Mouse (Mus musculus) CH12.LX (cell line): ENCODE data around the gene Adamts5. TPM values are rescaled to one million over a fixed set of nuclear protein-coding genes. Genes with fewer than 3 reads are reported as not detected.

ENCODE experiments used
- DNase-seq: peaks from one replicate; pipeline ENCODE4 v3.0.0-alpha.2; 2013; ENCODE audit errors: extremely low read depth
- H3K27ac ChIP-seq: 2 replicates; pipeline ENCODE4 v1.5.1; 2012; ENCODE audit warnings: low read depth, mild to moderate bottlenecking, control low read depth, moderate library complexity; ENCODE audit not compliant: insufficient read depth
- H3K27me3 ChIP-seq: replicated peaks from 2 replicates; pipeline ENCODE3; 2012; ENCODE audit warnings: inconsistent platforms
- H3K36me3 ChIP-seq, 2 experiments: replicated peaks in 1 of 2; 2 replicates each; pipeline versions ENCODE3 to v1.6.1; 2012; ENCODE audit warnings: inconsistent platforms in 1 of 2, low read length in 1 of 2, mild to moderate bottlenecking in 1 of 2, mixed read lengths in 1 of 2, moderate library complexity in 1 of 2; ENCODE audit not compliant: control insufficient read depth in 1 of 2, insufficient read depth in 1 of 2
- H3K4me1 ChIP-seq, 2 experiments: 2 replicates each; pipeline ENCODE4 v1.6.1; 2012; ENCODE audit warnings: inconsistent platforms in 1 of 2, moderate library complexity in 1 of 2; ENCODE audit not compliant: insufficient read depth in 2 of 2, control insufficient read depth in 1 of 2
- H3K4me2 ChIP-seq: 2 replicates; pipeline ENCODE4 v1.6.1; 2012; ENCODE audit warnings: low read depth, mild to moderate bottlenecking, control low read depth; ENCODE audit not compliant: poor library complexity, insufficient read depth, severe bottlenecking
- H3K4me3 ChIP-seq, 3 experiments: fragments of 150-350 bp in 1 of 3; sonication (generic) in 1 of 3; replicated peaks in 1 of 3; 2 replicates each; pipeline versions ENCODE3 to v1.5.1; 2011 to 2012; ENCODE audit warnings: low read depth in 2 of 3, low read length in 2 of 3, mild to moderate bottlenecking in 2 of 3, moderate library complexity in 2 of 3, control low read depth in 1 of 3, improper control_type of control experiment in 1 of 3, inconsistent platforms in 1 of 3, mixed read lengths in 1 of 3; ENCODE audit not compliant: poor library complexity in 1 of 3
- H3K79me2 ChIP-seq: replicated peaks from 2 replicates; pipeline ENCODE4 v1.6.1; 2012; ENCODE audit warnings: mild to moderate bottlenecking, moderate library complexity; ENCODE audit not compliant: control insufficient read depth, poor library complexity, insufficient read depth, severe bottlenecking; ENCODE audit errors: extremely low read depth
- H3K9ac ChIP-seq: 2 replicates; pipeline ENCODE4 v1.6.1; 2012; ENCODE audit warnings: low read depth, mild to moderate bottlenecking, control low read depth, moderate library complexity; ENCODE audit not compliant: insufficient read depth
- H3K9me3 ChIP-seq: replicated peaks from 2 replicates; pipeline ENCODE3; 2012; ENCODE audit warnings: low read length, inconsistent platforms, mixed read lengths
- BHLHE40 ChIP-seq: IDR thresholded peaks from 2 replicates; pipeline ENCODE4 v1.6.1; 2011; ENCODE audit warnings: mild to moderate bottlenecking, low read depth, low read length, improper control_type of control experiment
- CHD1 ChIP-seq: IDR thresholded peaks from 2 replicates; pipeline ENCODE4 v1.6.1; 2012; ENCODE audit warnings: low read depth, low read length, improper control_type of control experiment, inconsistent platforms
- CHD2 ChIP-seq: IDR thresholded peaks from 2 replicates; pipeline ENCODE4 v1.6.1; 2011; ENCODE audit warnings: low read length, improper control_type of control experiment
- CTCF ChIP-seq, 2 experiments: IDR thresholded peaks in 1 of 2; conservative IDR thresholded peaks in 1 of 2; 2 replicates each; pipeline ENCODE4 v1.5.1; 2011 to 2012; ENCODE audit warnings: low read depth in 2 of 2, low read length in 2 of 2, improper control_type of control experiment in 1 of 2, inconsistent platforms in 1 of 2, mild to moderate bottlenecking in 1 of 2, moderate library complexity in 1 of 2
- E2F4 ChIP-seq: IDR thresholded peaks from 2 replicates; pipeline ENCODE4 v1.6.1; 2011; ENCODE audit warnings: low read depth, low read length, improper control_type of control experiment; ENCODE audit not compliant: insufficient replicate concordance
- ELF1 ChIP-seq: IDR thresholded peaks from 2 replicates; pipeline ENCODE4 v1.6.1; 2014; ENCODE audit warnings: low read depth, mild to moderate bottlenecking, inconsistent platforms, low read length, improper control_type of control experiment
- EP300 ChIP-seq: IDR thresholded peaks from 2 replicates; pipeline ENCODE4 v1.6.1; 2011; ENCODE audit warnings: low read length, improper control_type of control experiment
- ETS1 ChIP-seq: conservative IDR thresholded peaks from 2 replicates; pipeline ENCODE4 v1.6.1; 2012; ENCODE audit warnings: low read depth, mild to moderate bottlenecking, inconsistent platforms, low read length, improper control_type of control experiment, moderate library complexity
- GABPA ChIP-seq: IDR thresholded peaks from 2 replicates; pipeline ENCODE4 v1.6.1; 2012; ENCODE audit warnings: low read depth, low read length, improper control_type of control experiment, inconsistent platforms; ENCODE audit not compliant: insufficient replicate concordance
- HCFC1 ChIP-seq: IDR thresholded peaks from 2 replicates; pipeline ENCODE4 v1.6.1; 2012; ENCODE audit warnings: low read depth, mild to moderate bottlenecking, inconsistent platforms, low read length, improper control_type of control experiment
- JUND ChIP-seq: conservative IDR thresholded peaks from 2 replicates; pipeline ENCODE4 v1.6.1; 2011; ENCODE audit warnings: low read depth, low read length, improper control_type of control experiment
- KAT2A ChIP-seq: IDR thresholded peaks from 2 replicates; pipeline ENCODE4 v1.6.1; 2012; ENCODE audit warnings: low read length, improper control_type of control experiment, inconsistent platforms; ENCODE audit not compliant: insufficient replicate concordance
- MAFK ChIP-seq: IDR thresholded peaks from 2 replicates; pipeline ENCODE4 v1.6.1; 2011; ENCODE audit warnings: low read length, improper control_type of control experiment; ENCODE audit not compliant: insufficient replicate concordance
- MAX ChIP-seq: IDR thresholded peaks from 2 replicates; pipeline ENCODE4 v1.6.1; 2011; ENCODE audit warnings: low read length, improper control_type of control experiment
- MAZ ChIP-seq: IDR thresholded peaks from 2 replicates; pipeline ENCODE4 v1.6.1; 2012; ENCODE audit warnings: low read depth, mild to moderate bottlenecking, inconsistent platforms, low read length, improper control_type of control experiment, moderate library complexity
- MEF2A ChIP-seq: IDR thresholded peaks from 2 replicates; pipeline ENCODE4 v1.6.1; 2014; ENCODE audit warnings: low read depth, mild to moderate bottlenecking, inconsistent platforms, low read length, improper control_type of control experiment, borderline replicate concordance
- MYC ChIP-seq: IDR thresholded peaks from 2 replicates; pipeline ENCODE4 v1.6.1; 2011; ENCODE audit warnings: low read depth, mild to moderate bottlenecking, improper control_type of control experiment, low read length
- PAX5 ChIP-seq: IDR thresholded peaks from 2 replicates; pipeline ENCODE4 v1.6.1; 2012; ENCODE audit warnings: low read length, inconsistent platforms, mixed read lengths
- POLR2A ChIP-seq: IDR thresholded peaks from 2 replicates; pipeline ENCODE4 v1.6.1; 2011; ENCODE audit warnings: low read depth, mild to moderate bottlenecking, improper control_type of control experiment, low read length
- POLR2AphosphoS2 ChIP-seq: IDR thresholded peaks from 2 replicates; pipeline ENCODE4 v1.6.1; 2011; ENCODE audit warnings: low read depth, low read length, improper control_type of control experiment
- SIN3A ChIP-seq: IDR thresholded peaks from 2 replicates; pipeline ENCODE4 v1.6.1; 2012; ENCODE audit warnings: low read length, improper control_type of control experiment, inconsistent platforms
- SMC3 ChIP-seq: IDR thresholded peaks from 2 replicates; pipeline ENCODE4 v1.6.1; 2011; ENCODE audit warnings: low read depth, low read length, improper control_type of control experiment
- TBP ChIP-seq: conservative IDR thresholded peaks from 2 replicates; pipeline ENCODE4 v1.6.1; 2011; ENCODE audit warnings: low read depth, low read length, improper control_type of control experiment
- TCF12 ChIP-seq: IDR thresholded peaks from 2 replicates; pipeline ENCODE4 v1.6.1; 2014; ENCODE audit warnings: low read depth, mild to moderate bottlenecking, inconsistent platforms, low read length, improper control_type of control experiment
- UBTF ChIP-seq: IDR thresholded peaks from 2 replicates; pipeline ENCODE4 v1.6.1; 2012; ENCODE audit warnings: low read depth, mild to moderate bottlenecking, inconsistent platforms, low read length, improper control_type of control experiment, moderate library complexity
- USF1 ChIP-seq: IDR thresholded peaks from 2 replicates; pipeline ENCODE4 v1.6.1; 2014; ENCODE audit warnings: low read depth, mild to moderate bottlenecking, inconsistent platforms, low read length, improper control_type of control experiment
- ZC3H11A ChIP-seq: IDR thresholded peaks from 2 replicates; pipeline ENCODE4 v1.6.1; 2012; ENCODE audit warnings: low read depth, mild to moderate bottlenecking, inconsistent platforms, low read length, improper control_type of control experiment
- ZNF384 ChIP-seq: IDR thresholded peaks from 2 replicates; pipeline ENCODE4 v1.6.1; 2012; ENCODE audit warnings: low read depth, low read length, improper control_type of control experiment, inconsistent platforms
- dilution Hi-C: fragments of 300-500 bp; cut with MboI; formaldehyde crosslinking; loops from 2 replicates; pipeline ENCODE4 v1.14.3; 2020; ENCODE audit warnings: low sequenced_read_pairs; ENCODE audit not compliant: extremely low pct_unique_long_range_greater_than_20kb, extremely low pct_ligation_motif_present
- in situ Hi-C: fragments of 300-500 bp; cut with MboI; formaldehyde crosslinking; loops from 3 replicates; pipeline ENCODE4 v1.14.3; 2019; ENCODE audit warnings: low sequenced_read_pairs, low pct_ligation_motif_present, low pct_unique_long_range_greater_than_20kb, mixed read lengths
- polyA plus RNA-seq: library from polyadenylated mRNA; unstranded; fragments of >175 nt; gene quantifications from 2 replicates; pipeline ENCODE4 v1.2.1, GENCODE M21; 2012; ENCODE audit warnings: low read depth; ENCODE audit not compliant: insufficient read length
- total RNA-seq, 2 experiments: library from RNA; depleted of rRNA; stranded (reverse); fragments of 300-350 nt in 1 of 2; fragments of >200 nt in 1 of 2; gene quantifications; 2 replicates each; pipeline ENCODE4 v1.2.3; 2012 to 2014

Adamts5 gene
- total RNA-seq (2012; rRNA removed) (not detected in 2 replicates), total RNA-seq (2014; rRNA removed) (not detected in 2 replicates), polyA plus RNA-seq (not detected in 2 replicates)

- H3K27me3 ChIP-seq, result no peaks in the 10 kb centered on the region
- peaks cover 17% of the 10 kb centered on the region for H3K9me3 ChIP-seq
- no peak within 1 kb of the TSS for H3K4me2 ChIP-seq
- H3K4me1 ChIP-seq, result peaks cover 0 to 10% of the 10 kb centered on the region in 2 experiments; a peak in 2 of 4 replicates
- H3K36me3 ChIP-seq, result no peaks in the 10 kb centered on the region
- H3K9ac ChIP-seq, result no peak within 1 kb of the TSS
- no peak within 1 kb of the TSS for H3K27ac ChIP-seq
- no peaks in the 10 kb centered on the region for H3K79me2 ChIP-seq
- no peak for DNase-seq
- dilution Hi-C loops (no loop called here), in situ Hi-C loops (no loop called here)
- no peak for TF ChIP-seq PAX5
- no peak for TF ChIP-seq SIN3A
- no peak for TF ChIP-seq JUND
- TF ChIP-seq MAFK, result no peak
- no peak for TF ChIP-seq USF1
- TF ChIP-seq MAX, result no peak
- no peak for TF ChIP-seq KAT2A
- TF ChIP-seq E2F4, result no peak
- H3K4me3 ChIP-seq, result no peak within 1 kb of the TSS
Observed at GRCm38 (mm10) chr16:85901581-85901910, at the start of gene Adamts5. TSS of gene Adamts5 (minus strand) at chr16:85901828.

GRCm38 (mm10) chr16:85950356-85950755 lies 48.7 kb upstream of the Adamts5 start:
- no peaks in the 10 kb centered on the region for H3K27me3 ChIP-seq
- in situ Hi-C loops (no loop called here), dilution Hi-C loops (no loop called here)

GRCm38 (mm10) chr16:85926004-85926403 lies 24.4 kb upstream of the Adamts5 start:
- Histone ChIP-seq H3K4me3 (no peak overlapping the region), H3K79me2 (no peaks in the 10 kb centered on the region)
- TF ChIP-seq ZC3H11A, result no peak
- TF ChIP-seq POLR2A, result no peak
- no peak for TF ChIP-seq MYC
- TF ChIP-seq ETS1, result no peak
- TF ChIP-seq HCFC1, result no peak
- TF ChIP-seq CHD2, result no peak
- no peak for TF ChIP-seq POLR2AphosphoS2
- TF ChIP-seq TCF12, result no peak
- no peak for TF ChIP-seq MEF2A
- TF ChIP-seq CHD1, result no peak
- no peak for TF ChIP-seq CTCF (conservative IDR thresholded peaks at IDR 0.05 in 1 of 2, IDR thresholded peaks at IDR 0.05 in 1 of 2; ENCODE audit: low read depth in 2 of 2, low read length in 2 of 2)
- no peak for TF ChIP-seq PAX5
- TF ChIP-seq, all 38 proteins: peak for 0
- in situ Hi-C loops, result no loop called here
- Histone ChIP-seq H3K4me2 (no peak overlapping the region), H3K4me1 (no peaks in the 10 kb centered on the region), H3K36me3 (no peaks in the 10 kb centered on the region), H3K27ac (no peak overlapping the region), H3K27me3 (no peaks in the 10 kb centered on the region), H3K9me3 (no peaks in the 10 kb centered on the region), H3K9ac (no peak overlapping the region)
- dilution Hi-C loops, result no loop called here
- DNase-seq, result no peak

More at GRCm38 (mm10) chr16:85950356-85950755, 48.7 kb upstream of the Adamts5 start:
- no peak overlapping the region for H3K4me2 ChIP-seq
- H3K4me3 ChIP-seq, result no peak overlapping the region
- H3K79me2 ChIP-seq, result no peaks in the 10 kb centered on the region
- H3K27ac ChIP-seq, result no peak overlapping the region
- H3K9ac ChIP-seq, result no peak overlapping the region
- H3K4me1 ChIP-seq, result no peaks in the 10 kb centered on the region
- DNase-seq, result no peak
- no peaks in the 10 kb centered on the region for H3K36me3 ChIP-seq
- TF ChIP-seq BHLHE40 (no peak), ELF1 (no peak), CHD2 (no peak), UBTF (no peak), TBP (no peak), HCFC1 (no peak), TCF12 (no peak), GABPA (no peak), SMC3 (no peak), ETS1 (no peak), EP300 (no peak), CTCF (conservative IDR thresholded peaks at IDR 0.05 in 1 of 2, IDR thresholded peaks at IDR 0.05 in 1 of 2; ENCODE audit: low read depth in 2 of 2, low read length in 2 of 2) (no peak), MAFK (no peak), MAZ (no peak), CHD1 (no peak), ZNF384 (no peak), MYC (no peak)
- H3K9me3 ChIP-seq, result no peaks in the 10 kb centered on the region
